Mouse (Mus musculus): ENCODE data around the gene Exoc3l.
"Not testable (repeated sequence)": the region's sequence is repeated elsewhere in the genome, so short reads cannot be mapped to it uniquely, and the experiment has no call there.

The Exoc3l gene

DNA sequence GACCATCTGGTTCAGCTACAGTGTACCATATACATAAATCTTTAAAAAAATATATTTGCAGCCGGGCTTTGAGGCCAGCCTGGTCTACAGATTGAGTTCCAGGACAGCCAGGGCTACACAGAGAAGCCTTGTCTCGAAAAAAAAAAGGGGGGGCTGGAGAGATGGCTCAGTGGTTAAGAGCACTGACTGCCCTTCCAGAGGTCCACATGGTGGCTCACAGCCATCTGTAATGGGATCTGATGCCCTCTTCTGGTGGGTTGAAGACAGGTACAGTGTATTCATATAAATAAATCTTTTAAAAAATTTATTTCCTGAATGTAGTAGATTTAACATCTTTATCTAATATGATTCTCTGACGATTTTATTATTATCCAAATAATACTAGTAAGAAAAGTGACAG lies 4.1 kb downstream of the Exoc3l start:
- DNase-seq (ENCODE audit: low spot score in 2 of 2): not testable (repeated sequence)

DNA sequence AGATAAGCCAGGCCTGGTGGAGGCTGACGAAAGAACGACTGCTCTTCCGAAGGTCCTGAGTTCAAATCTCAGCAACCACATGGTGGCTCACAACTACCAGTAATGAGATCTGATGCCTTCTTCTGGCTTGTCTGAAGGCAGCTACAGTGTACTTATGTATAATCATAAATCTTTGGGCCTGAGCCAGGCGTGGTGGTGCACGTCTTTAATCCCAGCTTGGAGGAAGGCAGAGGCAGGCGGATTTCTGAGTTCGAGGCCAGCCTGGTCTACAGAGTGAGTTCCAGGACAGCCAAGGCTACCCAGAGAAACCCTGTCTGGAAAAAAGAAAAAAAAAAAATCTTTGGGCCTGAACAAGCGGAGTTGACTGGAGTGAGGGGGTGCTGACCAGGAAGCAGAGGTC lies 4.5 kb downstream of the Exoc3l start:
- not testable (repeated sequence) for DNase-seq (ENCODE audit: low spot score in 2 of 2)

DNA sequence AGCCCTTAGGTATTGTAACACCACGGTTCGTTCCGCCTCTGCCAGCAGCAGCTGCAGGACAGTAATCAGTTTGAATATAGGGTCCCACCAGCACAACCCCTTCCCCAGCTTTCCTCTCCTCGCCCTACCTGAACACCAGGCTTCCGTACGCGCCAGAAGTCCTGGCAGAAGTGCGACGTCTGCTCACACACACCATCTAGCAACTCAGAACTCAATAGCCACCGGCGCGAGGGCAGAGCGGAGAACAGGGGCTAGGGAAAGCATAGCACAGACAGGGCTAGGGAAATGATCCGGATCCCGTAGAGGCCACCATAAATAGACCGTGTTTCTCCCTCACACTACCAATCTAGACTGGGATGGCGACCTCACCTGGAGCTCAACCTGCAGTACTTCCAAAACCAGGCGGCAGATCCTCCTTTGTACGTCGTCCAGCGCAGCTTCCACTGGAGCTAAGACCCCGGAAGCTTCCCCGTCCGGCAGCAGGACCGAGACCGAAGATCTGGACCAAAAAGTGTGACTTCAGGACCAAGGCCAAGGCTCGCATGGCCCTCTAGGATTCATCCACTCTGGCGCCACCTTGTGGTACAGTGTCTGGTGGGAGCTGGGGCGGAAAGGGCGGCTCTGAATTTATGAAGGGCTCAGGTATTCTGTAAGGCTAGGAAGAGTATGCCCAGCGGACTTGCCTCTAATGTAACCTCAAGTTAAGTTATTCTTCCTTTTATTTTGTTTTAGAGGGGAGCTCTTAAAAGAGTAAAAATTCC lies 5.2 kb downstream of the Exoc3l start:
- DNase-seq (ENCODE audit: low spot score in 2 of 2): peak; percentile 82 to 94

DNA sequence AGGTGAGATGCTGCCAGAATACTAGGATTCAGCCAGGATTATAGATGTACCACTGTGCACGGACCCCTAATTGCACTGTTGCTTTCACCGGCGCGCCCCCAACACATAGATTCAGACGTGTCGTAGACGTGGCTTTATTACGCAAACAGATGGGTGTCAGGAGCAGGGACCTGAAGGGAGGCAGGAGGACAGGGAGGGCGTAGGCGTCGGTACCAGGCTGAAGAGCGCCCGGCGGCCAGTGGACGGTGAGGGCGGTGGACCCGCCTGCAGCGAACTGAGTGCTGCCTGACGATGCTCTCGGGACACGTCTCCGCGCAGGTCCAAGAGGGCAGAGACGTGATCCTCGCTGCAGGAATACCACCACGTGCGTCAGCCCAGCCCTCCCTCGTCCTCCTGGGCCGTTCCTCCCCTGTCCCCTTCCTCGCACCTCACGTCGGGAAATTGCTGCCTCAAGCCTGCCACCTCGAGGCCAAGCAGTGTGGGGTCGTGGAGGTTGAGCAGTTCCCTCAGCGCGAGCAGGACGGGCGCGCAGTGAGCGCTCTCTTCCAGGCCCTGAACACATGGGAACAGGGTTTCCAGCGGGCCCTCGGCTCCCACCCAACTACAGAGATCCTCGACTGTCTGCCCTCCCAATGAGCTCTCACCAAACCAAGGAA lies 6.0 kb downstream of the Exoc3l start, which contains the start of gene 4931428F04Rik:
Gene 4931428F04Rik (minus strand): TSS at position 60 of the 656 bp plus-strand sequence.
- no peak for DNase-seq (ENCODE audit: low spot score in 2 of 2)

DNA sequence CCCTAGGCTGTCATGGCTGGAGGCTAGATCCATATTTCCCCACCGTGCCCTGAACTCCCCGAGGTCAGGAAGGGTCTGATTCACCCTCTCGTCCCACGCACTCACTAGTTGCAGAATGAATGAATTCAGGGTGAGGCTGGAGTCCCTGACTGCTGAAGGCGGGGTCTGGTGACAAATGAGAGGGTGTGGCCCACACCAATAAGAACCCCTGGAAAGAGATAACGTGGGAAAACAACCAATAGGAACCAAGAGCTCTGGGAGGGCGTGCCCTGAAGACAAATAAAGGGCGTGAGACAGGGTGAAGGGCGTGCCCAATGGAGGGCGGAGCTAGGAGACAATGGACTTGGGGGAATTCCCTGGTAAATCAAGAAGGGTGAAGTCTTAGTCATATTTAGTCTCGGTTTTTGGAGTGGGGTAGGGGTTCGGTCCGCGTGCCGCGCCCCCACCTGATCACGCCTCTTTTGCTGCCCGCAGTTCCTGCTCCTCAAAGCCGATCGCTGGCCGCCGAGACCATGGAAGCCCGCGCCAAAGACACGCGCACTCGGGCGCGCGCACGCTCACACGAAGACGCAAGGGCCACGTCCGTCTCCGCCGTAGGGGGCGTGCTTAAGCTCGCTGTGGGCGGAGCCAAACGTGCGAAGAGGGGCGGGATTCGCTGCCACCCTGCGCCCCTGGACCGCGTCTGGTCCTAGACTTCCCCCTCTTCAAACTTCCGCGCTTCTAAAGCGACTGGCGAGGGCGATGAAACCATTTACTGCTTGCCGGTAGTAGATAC lies 6.8 kb downstream of the Exoc3l start:
- peak; percentile 84 to 90 for DNase-seq (ENCODE audit: low spot score in 2 of 2)

DNA sequence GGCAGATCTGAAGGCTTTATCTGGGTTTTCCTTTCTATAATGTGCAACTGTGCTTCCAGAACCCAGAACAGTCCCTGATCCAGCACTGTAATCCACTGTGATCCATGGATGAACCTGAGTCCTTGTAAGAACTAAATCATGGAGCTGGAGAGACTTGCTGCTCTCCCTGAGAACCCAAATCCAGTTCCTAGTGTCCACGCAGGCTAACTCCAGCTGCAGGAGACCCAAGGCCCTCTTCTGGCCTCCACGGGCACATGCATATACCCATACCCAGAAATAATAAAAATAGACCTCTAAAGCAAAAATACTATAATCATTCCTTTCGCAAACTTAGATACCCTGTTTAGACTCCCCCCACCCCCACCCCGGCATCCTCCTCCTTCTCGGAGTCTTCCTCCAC lies 7.7 kb downstream of the Exoc3l start:
- DNase-seq (ENCODE audit: low spot score in 2 of 2): no peak

DNA sequence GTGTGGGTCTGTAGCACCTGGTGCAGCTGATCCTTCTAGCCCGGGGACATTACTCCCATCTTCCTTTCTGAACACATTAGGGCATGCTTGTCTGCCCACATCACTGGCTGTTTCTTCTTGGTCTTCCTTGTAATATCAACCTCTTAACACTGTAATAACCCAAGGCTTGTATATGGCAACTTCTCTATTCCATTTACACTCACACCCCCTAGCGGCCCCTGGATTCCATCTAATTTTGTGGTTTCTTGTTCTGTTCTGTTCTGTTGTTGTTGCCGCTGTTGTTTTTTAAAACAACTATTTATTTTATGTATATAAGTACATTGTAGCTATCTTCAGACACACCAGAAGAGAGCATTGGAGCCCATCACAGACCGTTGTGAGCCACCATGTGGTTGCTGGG lies 9.0 kb downstream of the Exoc3l start:
- DNase-seq (ENCODE audit: low spot score in 2 of 2): no peak

DNA sequence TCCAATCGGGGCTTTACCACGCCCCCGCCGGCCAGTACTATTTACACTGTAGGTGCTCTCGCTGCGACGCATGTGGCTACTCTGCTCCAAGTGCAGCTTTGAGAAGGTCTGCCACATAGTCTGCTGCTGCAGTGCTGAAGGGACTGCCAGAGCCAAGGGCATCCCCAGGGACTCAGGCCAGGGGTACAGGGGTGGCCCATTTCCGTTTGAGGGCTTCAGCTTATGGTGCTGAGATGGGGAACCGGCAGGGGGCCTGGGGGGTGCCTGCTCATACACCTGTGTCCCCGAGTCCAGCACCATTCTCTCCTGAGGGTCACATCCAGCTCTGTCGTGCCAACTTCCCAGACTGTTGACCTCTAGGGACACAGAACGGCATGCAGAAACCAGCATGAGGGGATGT lies 10.4 kb downstream of the Exoc3l start:
- DNase-seq (ENCODE audit: low spot score in 2 of 2): no peak

DNA sequence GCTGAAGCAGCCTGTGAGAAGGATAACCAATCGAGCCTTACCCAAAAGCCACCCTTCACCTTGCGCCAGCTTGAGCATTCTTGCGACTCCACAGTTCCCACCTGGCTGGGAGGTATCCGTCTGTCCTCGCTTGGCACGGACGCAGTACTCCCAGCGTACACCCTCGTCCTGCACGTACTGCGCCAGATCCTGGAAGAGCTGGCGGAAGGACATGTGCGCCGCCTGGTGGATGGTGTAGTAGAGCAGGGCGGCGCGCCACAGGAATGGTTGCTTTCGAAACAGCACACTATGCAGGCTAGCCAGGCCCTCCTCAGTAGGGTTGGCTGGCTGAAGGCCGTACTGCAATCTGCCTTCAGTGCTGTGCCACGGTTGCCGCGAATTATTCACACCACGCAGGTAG lies 12.8 kb downstream of the Exoc3l start:
- DNase-seq (ENCODE audit: low spot score in 2 of 2): peak in 1 of 2 experiments; percentile 44

DNA sequence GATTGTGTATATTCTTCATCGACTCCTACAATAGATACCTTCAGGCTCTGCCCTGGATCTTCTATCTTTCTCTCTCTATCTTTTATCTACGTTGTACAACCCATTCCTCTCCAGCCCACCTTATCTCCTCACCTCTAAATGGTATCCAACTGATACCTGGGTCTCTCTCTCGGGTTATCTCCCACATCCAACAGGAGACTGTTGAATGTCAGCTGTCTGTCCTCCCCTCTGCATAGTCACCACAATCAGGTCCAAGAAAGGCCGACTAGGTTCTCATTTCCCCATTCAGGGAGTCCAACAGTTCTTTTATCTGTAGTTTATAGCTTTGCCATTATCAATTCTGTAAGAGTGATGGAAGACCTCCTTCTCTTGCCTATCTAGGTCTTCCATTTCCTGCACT lies 13.7 kb downstream of the Exoc3l start:
- DNase-seq (ENCODE audit: low spot score in 2 of 2): no peak

DNA sequence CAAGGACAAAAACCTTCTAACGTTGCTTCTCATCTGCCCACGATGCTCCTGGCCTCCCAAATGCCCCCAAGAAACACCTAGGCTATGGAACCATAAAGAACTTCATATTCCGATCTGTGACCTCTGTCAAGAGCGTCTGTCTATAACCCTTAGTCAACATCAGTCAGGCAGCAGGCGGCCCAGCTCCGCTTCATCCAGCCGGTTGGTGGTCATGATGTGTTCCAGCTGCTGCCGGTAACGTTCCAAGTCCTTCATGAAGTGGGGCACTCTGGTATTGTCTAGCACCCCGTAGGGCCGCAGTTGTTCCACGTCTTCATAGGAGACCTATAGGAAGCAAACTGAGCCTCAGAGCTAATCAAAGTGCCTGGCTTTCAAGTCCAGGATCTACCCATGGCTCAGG lies 14.1 kb downstream of the Exoc3l start:
- DNase-seq (ENCODE audit: low spot score in 2 of 2): no peak

DNA sequence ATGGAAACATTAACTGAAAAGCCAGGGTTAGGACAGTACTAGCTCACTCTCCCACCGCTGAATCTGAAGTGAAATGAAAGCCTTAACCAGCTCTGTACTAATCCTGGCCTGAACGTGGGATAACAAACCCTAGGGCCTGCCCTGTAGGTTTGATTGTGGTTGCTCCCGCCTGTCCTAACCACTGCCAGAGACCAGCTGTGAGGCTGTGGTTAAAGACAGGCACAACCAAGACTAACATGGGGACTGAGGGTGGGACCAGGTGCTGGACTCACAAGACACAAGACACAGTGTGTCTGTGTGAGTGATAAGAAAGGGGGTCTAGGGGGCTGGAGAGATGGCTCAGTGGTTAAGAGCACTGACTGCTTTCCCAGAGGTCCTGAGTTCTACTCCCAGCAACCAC lies 15.3 kb downstream of the Exoc3l start:
- DNase-seq (ENCODE audit: low spot score in 2 of 2): no peak

DNA sequence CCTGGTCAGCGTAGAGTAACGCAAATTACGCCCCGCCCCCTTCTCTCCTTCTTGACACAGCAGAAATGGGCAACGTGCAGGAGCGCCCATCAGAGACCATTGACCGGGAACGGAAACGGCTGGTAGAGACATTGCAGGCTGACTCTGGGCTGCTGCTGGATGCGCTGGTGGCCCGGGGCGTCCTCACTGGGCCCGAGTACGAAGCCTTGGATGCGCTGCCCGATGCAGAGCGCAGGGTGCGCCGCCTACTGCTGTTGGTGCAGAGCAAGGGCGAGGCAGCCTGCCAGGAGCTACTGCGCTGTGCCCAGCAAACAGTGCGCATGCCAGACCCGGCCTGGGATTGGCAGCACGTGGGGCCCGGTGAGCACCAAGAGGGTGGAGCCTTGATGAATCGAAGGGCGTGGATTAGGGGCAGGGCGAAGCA lies 17.0 kb downstream of the Exoc3l start:
- no peak for DNase-seq (ENCODE audit: low spot score in 2 of 2)

DNA sequence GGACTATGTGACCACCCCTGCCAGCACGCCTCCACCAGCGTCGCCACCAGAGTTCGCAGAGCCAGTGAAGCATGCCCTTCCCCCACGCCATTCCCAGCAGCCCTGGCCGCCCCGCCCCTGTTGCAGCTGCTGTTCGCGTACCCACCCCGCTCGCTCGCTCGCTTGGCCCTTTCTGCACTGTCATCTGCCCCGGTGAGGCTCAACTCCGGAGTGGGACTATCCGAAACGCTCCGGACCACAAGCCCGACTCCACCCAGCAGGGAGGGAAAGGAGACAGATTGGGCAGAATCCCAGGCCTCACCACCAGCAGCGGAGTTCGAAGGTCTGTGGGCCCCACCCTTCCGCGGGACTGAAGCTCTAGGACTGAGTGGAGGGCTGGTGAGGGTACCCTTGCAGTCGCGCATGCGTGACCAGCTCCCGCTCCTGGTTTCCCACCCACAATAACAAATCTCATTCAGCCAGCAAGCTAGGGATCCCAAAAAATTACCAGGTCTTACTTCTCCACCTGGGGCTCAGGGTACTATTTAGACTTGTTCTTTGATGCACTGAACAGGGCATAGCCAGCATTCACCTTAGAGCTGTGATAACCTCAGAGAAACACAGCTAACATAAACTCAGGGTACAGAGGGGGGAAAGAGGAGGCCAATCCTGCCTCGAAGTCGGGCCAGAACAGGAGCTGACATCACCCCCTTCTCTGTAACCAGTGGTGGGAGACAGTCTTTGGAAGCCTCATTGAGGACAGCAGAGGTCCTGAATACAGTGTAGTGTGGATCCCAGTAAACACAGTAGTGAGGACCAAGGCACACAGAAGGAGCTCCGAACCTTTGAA lies 19.4 kb downstream of the Exoc3l start:
- no peak for DNase-seq (ENCODE audit: low spot score in 2 of 2)

DNA sequence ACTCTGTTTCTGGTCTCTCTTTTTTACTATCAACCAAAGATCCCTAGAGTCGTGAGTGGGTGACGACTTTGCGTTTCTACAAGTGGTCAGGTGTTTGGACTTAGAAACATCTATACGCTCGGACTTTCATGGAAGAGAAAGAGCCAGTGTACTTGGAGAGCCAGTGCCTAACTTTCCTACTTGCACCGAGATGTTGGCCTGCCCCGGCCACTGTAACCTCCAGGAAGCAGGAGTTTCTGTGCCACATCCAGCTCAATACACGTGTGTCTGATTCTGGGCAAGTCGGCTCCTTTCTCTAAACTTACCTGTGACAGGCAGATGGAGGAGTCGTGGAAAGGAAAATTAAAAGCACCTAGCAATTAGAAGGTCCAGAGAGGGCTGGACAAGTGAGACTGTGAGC lies 20.1 kb downstream of the Exoc3l start, which contains the start of gene Nol3:
Gene Nol3 (plus strand): TSS at position 301 of the 400 bp plus-strand sequence.
- DNase-seq (ENCODE audit: low spot score in 2 of 2): no peak

DNA sequence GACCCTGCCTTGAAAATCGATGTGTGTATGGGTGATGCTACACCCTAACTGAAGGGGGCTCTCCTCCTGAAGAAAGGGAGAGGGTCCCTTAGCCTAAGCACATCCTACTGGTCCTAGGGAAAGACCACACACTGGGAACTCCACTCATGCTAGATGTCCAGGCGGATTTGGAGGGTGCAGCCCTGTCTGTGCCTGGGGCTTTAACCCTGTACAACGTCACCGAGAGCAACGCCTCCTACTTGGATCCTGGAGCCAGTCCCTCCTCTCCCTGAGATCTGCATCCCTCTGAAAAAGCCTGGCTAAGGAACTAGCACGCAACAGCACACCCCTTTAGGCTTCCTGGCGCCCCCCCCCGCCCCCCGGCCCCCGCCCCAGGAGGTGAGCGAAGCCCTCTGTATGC lies 20.5 kb downstream of the Exoc3l start:
- no peak for DNase-seq (ENCODE audit: low spot score in 2 of 2)

DNA sequence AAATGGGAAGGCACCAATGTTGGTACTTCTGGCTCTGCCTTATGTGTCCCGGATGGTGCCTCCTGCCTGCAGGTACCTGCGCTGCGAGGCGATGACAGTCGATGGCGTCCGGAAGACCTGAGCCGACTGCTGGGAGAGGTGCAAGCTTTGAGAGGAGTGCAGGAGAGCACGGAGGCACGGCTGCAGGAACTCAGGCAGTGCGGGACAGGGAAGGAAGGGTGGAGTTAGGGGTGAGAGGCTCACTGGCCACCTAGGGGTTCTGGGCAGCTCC lies 25.1 kb downstream of the Exoc3l start:
- no peak for DNase-seq (ENCODE audit: low spot score in 2 of 2)

DNA sequence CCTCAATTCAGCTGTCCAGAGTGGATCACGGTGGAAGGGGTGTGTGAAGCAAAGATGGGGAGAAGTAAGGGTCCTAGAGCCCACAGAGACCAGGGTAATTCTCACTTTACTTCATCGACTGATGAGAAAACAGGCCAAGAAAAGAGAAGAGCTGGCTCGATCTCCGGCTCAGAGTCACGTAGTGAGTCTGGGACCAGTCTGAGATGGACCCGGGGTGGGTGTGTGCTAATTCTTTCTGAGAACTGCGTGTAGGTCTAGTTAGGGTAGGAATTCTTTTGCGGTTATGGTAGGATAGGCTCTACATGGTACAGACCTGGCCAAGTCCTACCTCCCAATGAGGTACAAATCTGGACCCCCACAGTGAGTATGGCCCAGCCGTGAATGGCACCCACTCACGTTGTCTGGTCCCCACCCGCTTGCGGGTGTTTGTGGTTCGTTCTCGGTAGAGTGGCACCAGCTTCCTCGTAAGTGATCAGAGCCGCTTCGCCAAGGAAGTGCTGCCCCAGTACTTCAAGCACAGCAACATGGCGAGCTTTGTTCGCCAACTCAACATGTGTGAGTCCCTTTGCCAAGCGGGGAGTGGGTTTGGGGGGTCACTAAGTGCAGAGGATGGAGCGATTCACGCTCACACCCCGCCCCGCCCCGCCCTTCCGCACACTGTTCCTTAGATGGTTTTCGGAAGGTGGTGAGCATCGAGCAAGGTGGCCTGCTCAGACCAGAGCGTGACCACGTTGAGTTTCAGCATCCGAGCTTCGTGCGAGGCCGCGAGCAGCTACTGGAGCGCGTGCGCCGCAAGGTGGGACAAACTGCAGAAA lies 25.6 kb downstream of the Exoc3l start:
- DNase-seq (ENCODE audit: low spot score in 2 of 2): no peak

DNA sequence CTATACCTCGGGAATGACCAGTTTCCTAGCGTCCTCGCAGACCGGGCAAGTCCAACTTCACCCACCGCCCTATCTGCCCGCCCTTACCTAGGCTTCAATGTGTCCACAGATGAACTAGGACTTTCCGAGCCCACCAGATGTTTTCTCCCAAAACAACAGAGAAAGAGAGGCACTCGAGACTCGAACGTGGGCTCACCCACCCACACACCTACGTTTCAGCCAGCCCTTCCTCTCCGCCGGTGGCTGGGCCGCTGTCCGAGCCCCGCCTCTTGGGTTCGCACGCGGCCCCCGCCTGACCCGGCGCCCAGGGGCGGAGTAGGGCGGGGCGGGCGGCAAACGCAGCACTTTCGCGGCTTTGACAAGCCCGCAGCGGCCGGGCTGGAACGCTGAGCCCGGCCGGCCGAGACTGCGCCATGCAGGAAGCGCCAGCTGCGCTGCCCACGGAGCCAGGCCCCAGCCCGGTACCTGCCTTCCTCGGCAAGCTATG lies 26.4 kb downstream of the Exoc3l start, which contains the start of gene Hsf4:
Gene Hsf4 (plus strand): TSS at position 341 of the 487 bp plus-strand sequence.
- DNase-seq (ENCODE audit: low spot score in 2 of 2): no peak

DNA sequence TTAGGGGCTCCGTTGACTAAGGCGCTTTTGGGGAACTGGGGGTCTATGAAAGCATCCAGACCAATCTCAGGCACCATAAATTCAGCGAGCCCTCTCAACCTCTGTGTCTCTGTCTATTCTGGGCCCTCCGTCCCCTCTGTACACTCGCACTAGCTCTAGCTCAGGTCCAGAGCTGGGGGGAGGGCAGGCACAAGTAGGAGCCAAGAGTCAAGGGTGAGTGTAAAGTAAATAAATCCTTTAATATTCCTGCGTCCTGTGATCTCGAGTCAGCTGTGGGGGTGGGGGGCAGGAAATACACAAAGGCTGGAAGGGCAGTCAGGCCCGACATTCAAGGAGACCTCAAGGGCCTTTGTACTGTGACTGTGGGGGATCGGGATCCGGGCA lies 26.8 kb downstream of the Exoc3l start:
- no peak for DNase-seq (ENCODE audit: low spot score in 2 of 2)
